ENCODE assay signal across 8 mouse cellular contexts in genomic region chr5:100039602-100040142, GRCm38 (mm10). TPM values are rescaled to one million over a fixed set of nuclear protein-coding genes. Genes with fewer than 3 reads are reported as not detected.
DNase-seq lines count a peak whose midpoint lies in the region; ATAC-seq and TF ChIP-seq lines count a peak whose summit lies in the region.

Gene Hnrnpdl (minus strand): TSS chr5:100039664.
Gene Enoph1 (plus strand): TSS chr5:100039985.

- H3K27ac ChIP-seq in hindbrain, embryonic 16.5 days (ENCODE audit: low read depth, low read length) = peak within 1 kb of the TSS; percentile 99
- peak within 1 kb of the TSS; percentile 99 for H3K27ac ChIP-seq in left cerebral cortex, adult 2 months

- no peaks in the 10 kb centered on the region for H3K27me3 ChIP-seq in hindbrain, embryonic 16.5 days (replicated peaks; ENCODE audit: control insufficient read depth, insufficient read depth, low read length)

- peaks cover 32% of the 10 kb centered on the region for H3K4me1 ChIP-seq in hindbrain, embryonic 16.5 days (ENCODE audit: control insufficient read depth, insufficient read depth, low read depth, low read length)

- H3K9me3 ChIP-seq in hindbrain, embryonic 16.5 days (ENCODE audit: control insufficient read depth, low read length) = no peaks in the 10 kb centered on the region

- peak within 1 kb of the TSS; percentile 89 for H3K4me2 ChIP-seq in hindbrain, embryonic 16.5 days (ENCODE audit: low read length)

- peak within 1 kb of the TSS; percentile 82 for H3K9ac ChIP-seq in hindbrain, embryonic 16.5 days (ENCODE audit: low read depth, low read length)

- no peak; the same call in 1 of the 2 replicates for TF ChIP-seq CTCF in left cerebral cortex, adult 2 months (IDR thresholded peaks at IDR 0.05)

- intact Hi-C loops in left cerebral cortex, adult 2 months (cut with DNase I) = loop anchor here (1.0 to 5.0 kb wide), 2 partner anchors 60 to 837 kb away; partner anchors contain the start of gene 4930524J08Rik

- ATAC-seq in hindbrain, embryonic 16.5 days = peak; percentile 90
- ATAC-seq in megakaryocyte, adult 5-6 weeks (ENCODE audit: poor library complexity, severe bottlenecking) = peak; percentile 65

- peak; percentile 92 for DNase-seq in T-cell, adult 2 months (ENCODE audit: low spot score)
- peak; percentile 92 for DNase-seq in cerebellum, postnatal 36 days
- peak; percentile 91 for DNase-seq in gastrocnemius, adult 18-20 months (ENCODE audit: low spot score)
- DNase-seq in left cerebral cortex, adult 2 months (ENCODE audit: extremely low spot score in 1 of 2, low spot score in 2 of 2) = peak; percentile 95
- peak; percentile 95 to 98 for DNase-seq in right cerebral cortex, adult 2 months (ENCODE audit: low spot score in 2 of 2)
- peak; percentile 94 for DNase-seq in urinary bladder, postnatal 14 days (ENCODE audit: low spot score)

- 0 out of 2 replicates have a peak, but pooled peaks cover 3% of the 10 kb centered on the region for H3K36me3 ChIP-seq in hindbrain, embryonic 16.5 days (ENCODE audit: control insufficient read depth, insufficient read depth, low read length)

- WGBS in hindbrain, embryonic 16.5 days = under 1% methylated on average over 45 of the region's 57 CpGs

- H3K4me3 ChIP-seq in hindbrain, embryonic 16.5 days (ENCODE audit: low read length) = peak within 1 kb of the TSS; percentile 94
- peak within 1 kb of the TSS; percentile 99 for H3K4me3 ChIP-seq in left cerebral cortex, adult 2 months

RNA-seq across cellular contexts. Expression of gene Hnrnpdl, which starts in this region (rescaled TPM):
- 10 to 100 TPM; 67.4 to 67.7 TPM for total RNA-seq in gastrocnemius, adult 18-20 months (2021)
- polyA plus RNA-seq in hindbrain, embryonic 16.5 days (2015; fragmentation: Nextera tagmentation; extraction: Ambion mirVana) = 158 and 173 TPM in 2 replicates
- 100 to 1,000 TPM; 177 to 178 TPM for total RNA-seq in left cerebral cortex, adult 2 months (2021)
- 196 and 214 TPM in 2 replicates for total RNA-seq in megakaryocyte, adult 5-6 weeks (2015)
- total RNA-seq in megakaryocyte, adult 5-6 weeks (2017) = 356 and 360 TPM in 2 replicates

RNA-seq across cellular contexts. Expression of gene Enoph1, which starts in this region (rescaled TPM):
- 1 to 10 TPM; 6.4 to 8.0 TPM for total RNA-seq in gastrocnemius, adult 18-20 months (2021)
- polyA plus RNA-seq in hindbrain, embryonic 16.5 days (2015; fragmentation: Nextera tagmentation; extraction: Ambion mirVana) = 56.9 and 62.2 TPM in 2 replicates
- 10 to 100 TPM; 50.3 to 55.7 TPM for total RNA-seq in left cerebral cortex, adult 2 months (2021)
- total RNA-seq in megakaryocyte, adult 5-6 weeks (2015) = 32.5 and 35.1 TPM in 2 replicates
- total RNA-seq in megakaryocyte, adult 5-6 weeks (2017) = 35.4 and 36.5 TPM in 2 replicates

Comparison
In these comparisons a context has a peak if more than half of its experiments do, and no peak if none do; other contexts are left out.
1. Peak in every context shown above with its lines: DNase-seq, ATAC-seq, H3K4me3 ChIP-seq and H3K27ac ChIP-seq.